21 mouse cellular contexts compared by ENCODE assay signal in genomic region chr8:9226767-9227166, GRCm38 (mm10).
DNase-seq lines count a peak whose midpoint lies in the region; TF ChIP-seq lines count a peak whose summit lies in the region.
"Had no signal": no experiment of that assay in that cellular context is flagged by ENCODE, and none has a peak within 500 bp of the region (broad histone marks: within the 10 kb centered on the region; RNA-seq: fewer than 3 reads in every experiment).

No protein-coding gene starts in this region.

- whole genome bisulfite sequencing in kidney, adult 2 months = 76% methylated on average over 7 of the region's 7 CpGs

- H3K27ac ChIP-seq in kidney, adult 2 months (ENCODE audit: insufficient read depth, low read depth, low read length) = no peak overlapping the region
- H3K27ac ChIP-seq: embryonic facial prominence, embryonic 12.5 days; heart, embryonic 15.5 days; hindbrain, embryonic 10.5 days; midbrain, embryonic 13.5 days had no signal

- TF ChIP-seq CTCF in kidney, adult 2 months (conservative IDR thresholded peaks at IDR 0.05; ENCODE audit: insufficient read depth, insufficient read length, low read depth, low read length) = no peak

- intact Hi-C loops in left cerebral cortex, postnatal 4 days (cut with DNase I) = no loop called here
- intact Hi-C loops in left cerebral cortex, postnatal 25 days (cut with DNase I) = no loop called here
- intact Hi-C loops in heart, postnatal 10 days (cut with DNase I) = no loop called here

- H3K4me1 ChIP-seq in kidney, adult 2 months (ENCODE audit: control insufficient read depth, insufficient read depth, low read length) = no peaks in the 10 kb centered on the region
- H3K4me1 ChIP-seq: heart, embryonic 15.5 days had no signal

- no peaks in the 10 kb centered on the region for H3K36me3 ChIP-seq in kidney, adult 2 months (ENCODE audit: control insufficient read depth, insufficient read depth, low read length)
- H3K36me3 ChIP-seq: embryonic facial prominence, embryonic 12.5 days; heart, embryonic 15.5 days; hindbrain, embryonic 10.5 days; midbrain, embryonic 13.5 days had no signal

- TF ChIP-seq POLR2A in kidney, adult 2 months (IDR thresholded peaks at IDR 0.05; ENCODE audit: low read depth, low read length) = no peak

- no peak overlapping the region for H3K4me3 ChIP-seq in kidney, adult 2 months (ENCODE audit: insufficient read depth, low read depth, low read length)
- H3K4me3 ChIP-seq: embryonic facial prominence, embryonic 12.5 days; erythroblast, embryonic 14.5 days; heart, embryonic 15.5 days; hindbrain, embryonic 10.5 days; midbrain, embryonic 13.5 days had no signal

- H3K27me3 ChIP-seq in kidney, adult 2 months (replicated peaks; ENCODE audit: control insufficient read depth, insufficient read depth, low read length) = no peaks in the 10 kb centered on the region
- H3K27me3 ChIP-seq: heart, embryonic 15.5 days; midbrain, embryonic 13.5 days had no signal

- peak; percentile 44 for DNase-seq in left cerebral cortex, adult 11 months (ENCODE audit: low spot score)
- DNase-seq in left cerebral cortex, postnatal 4 days = no peak
- DNase-seq in layer of hippocampus, adult 9-11 months = peak; percentile 85
- peak; percentile 49 to 91 for DNase-seq in left cerebral cortex, postnatal 25 days (ENCODE audit: low spot score in 2 of 2)
- DNase-seq in spleen, postnatal 36 days (ENCODE audit: low spot score in 2 of 2) = no peak
- DNase-seq in heart, postnatal 10 days = no peak
- no peak for DNase-seq in kidney, adult 2 months
- DNase-seq in kidney, postnatal 10 days = no peak
- DNase-seq: adrenal gland, postnatal 10 days; cerebellum, adult 9-11 months; kidney, adult 18-20 months; kidney, postnatal 14 days; liver; liver, postnatal 0 days; lung, postnatal 10 days; thymus, postnatal 25 days had no signal

Comparison
In these comparisons a context has a peak if more than half of its experiments do, and no peak if none do; other contexts are left out.
1. DNase-seq: peak in left cerebral cortex, adult 11 months (single experiment), layer of hippocampus, adult 9-11 months (single experiment) and left cerebral cortex, postnatal 25 days (2 of 2); none in left cerebral cortex, postnatal 4 days (single experiment), spleen, postnatal 36 days (0 of 2), heart, postnatal 10 days (0 of 2), kidney, adult 2 months (single experiment) and kidney, postnatal 10 days (single experiment).